Mouse (Mus musculus) MEL (cell line): ENCODE data around the gene Apc2. TPM values are rescaled to one million over a fixed set of nuclear protein-coding genes. Genes with fewer than 3 reads are reported as not detected.
A peak's percentile ranks its signal among the peaks of the same experiment; 100 is the strongest.

Source experiments
- DNase-seq: peaks from one replicate; pipeline ENCODE4 v3.0.0; 2011; ENCODE audit warnings: low read depth, low spot score
- H3K27ac ChIP-seq: 2 replicates; pipeline ENCODE4 v1.5.1; 2012; ENCODE audit warnings: low read depth, mild to moderate bottlenecking, control low read depth, low read length, moderate library complexity; ENCODE audit not compliant: control insufficient read depth
- H3K27me3 ChIP-seq, 2 experiments: fragments of 150-350 bp in 1 of 2; sonication (generic) in 1 of 2; 2 replicates each; pipeline ENCODE4 v1.6.1; 2012; ENCODE audit warnings: low read length in 2 of 2, mild to moderate bottlenecking in 2 of 2, improper control_type of control experiment in 1 of 2, moderate library complexity in 1 of 2; ENCODE audit not compliant: insufficient read depth in 2 of 2, control insufficient read depth in 1 of 2
- H3K36me3 ChIP-seq, 2 experiments: 2 replicates each; pipeline ENCODE4 v1.6.1; 2012 to 2014; ENCODE audit warnings: low read length in 2 of 2, improper control_type of control experiment in 1 of 2, inconsistent platforms in 1 of 2, mild to moderate bottlenecking in 1 of 2; ENCODE audit not compliant: insufficient read depth in 2 of 2, control insufficient read depth in 1 of 2
- H3K4me1 ChIP-seq, 2 experiments: fragments of 150-350 bp in 1 of 2; sonication (generic) in 1 of 2; 2 replicates each; pipeline ENCODE4 v1.6.1; 2012; ENCODE audit warnings: low read length in 2 of 2, improper control_type of control experiment in 1 of 2, mild to moderate bottlenecking in 1 of 2; ENCODE audit not compliant: insufficient read depth in 2 of 2, control insufficient read depth in 1 of 2
- H3K4me3 ChIP-seq, 2 experiments: fragments of 150-350 bp in 1 of 2; sonication (generic) in 1 of 2; 2 replicates each; pipeline ENCODE4 v1.5.1; 2012; ENCODE audit warnings: low read depth in 2 of 2, low read length in 2 of 2, mild to moderate bottlenecking in 2 of 2, moderate library complexity in 2 of 2, control low read depth in 1 of 2, improper control_type of control experiment in 1 of 2; ENCODE audit not compliant: control insufficient read depth in 1 of 2, insufficient read depth in 1 of 2
- H3K79me2 ChIP-seq: 2 replicates; pipeline ENCODE4 v1.6.1; 2012; ENCODE audit warnings: mild to moderate bottlenecking, low read length, moderate library complexity; ENCODE audit not compliant: control insufficient read depth, poor library complexity, insufficient read depth
- H3K9ac ChIP-seq: 2 replicates; pipeline ENCODE4 v1.6.1; 2012; ENCODE audit warnings: low read depth, mild to moderate bottlenecking, control low read depth, low read length, moderate library complexity; ENCODE audit not compliant: control insufficient read depth, poor library complexity, severe bottlenecking
- H3K9me3 ChIP-seq: fragments of 150-350 bp; sonication (generic); replicated peaks from 2 replicates; pipeline ENCODE4 v1.6.1; 2012; ENCODE audit warnings: mild to moderate bottlenecking, low read length, improper control_type of control experiment, moderate library complexity; ENCODE audit not compliant: insufficient read depth
- CHD1 ChIP-seq: IDR thresholded peaks from 2 replicates; pipeline ENCODE4 v1.6.1; 2012; ENCODE audit warnings: low read depth, mild to moderate bottlenecking, inconsistent platforms, low read length, improper control_type of control experiment
- CTCF ChIP-seq, 3 experiments: IDR thresholded peaks in 2 of 3; conservative IDR thresholded peaks in 1 of 3; 2 replicates each; pipeline ENCODE4 v1.5.1; 2011 to 2012; ENCODE audit warnings: low read length in 3 of 3, low read depth in 2 of 3, mild to moderate bottlenecking in 2 of 3, improper control_type of control experiment in 1 of 3, inconsistent platforms in 1 of 3, mixed read lengths in 1 of 3, moderate library complexity in 1 of 3; ENCODE audit not compliant: control insufficient read depth in 1 of 3, insufficient read depth in 1 of 3, poor library complexity in 1 of 3, severe bottlenecking in 1 of 3
- E2F4 ChIP-seq: IDR thresholded peaks from 2 replicates; pipeline ENCODE4 v1.6.1; 2011; ENCODE audit warnings: low read depth, low read length, improper control_type of control experiment, borderline replicate concordance
- ELF1 ChIP-seq: IDR thresholded peaks from 2 replicates; pipeline ENCODE4 v1.6.1; 2014; ENCODE audit warnings: low read depth, mild to moderate bottlenecking, inconsistent platforms, low read length, improper control_type of control experiment, moderate library complexity
- EP300 ChIP-seq, 2 experiments: IDR thresholded peaks; 2 replicates each; pipeline ENCODE4 v1.6.1; 2011; ENCODE audit warnings: improper control_type of control experiment in 2 of 2, low read length in 2 of 2, low read depth in 1 of 2, mild to moderate bottlenecking in 1 of 2
- GABPA ChIP-seq: IDR thresholded peaks from 2 replicates; pipeline ENCODE4 v1.6.1; 2012; ENCODE audit warnings: low read depth, mild to moderate bottlenecking, inconsistent platforms, low read length, improper control_type of control experiment, moderate library complexity
- GATA1 ChIP-seq: IDR thresholded peaks from 2 replicates; pipeline ENCODE4 v1.6.1; 2011; ENCODE audit warnings: low read depth, low read length, improper control_type of control experiment
- JUND ChIP-seq: IDR thresholded peaks from 2 replicates; pipeline ENCODE4 v1.6.1; 2011; ENCODE audit warnings: low read depth, mild to moderate bottlenecking, improper control_type of control experiment, low read length
- MAFK ChIP-seq: IDR thresholded peaks from 2 replicates; pipeline ENCODE4 v1.6.1; 2011; ENCODE audit warnings: low read depth, mild to moderate bottlenecking, low read length, improper control_type of control experiment, borderline replicate concordance
- MAZ ChIP-seq: IDR thresholded peaks from 2 replicates; pipeline ENCODE4 v1.6.1; 2012; ENCODE audit warnings: low read depth, mild to moderate bottlenecking, inconsistent platforms, low read length, improper control_type of control experiment
- MEF2A ChIP-seq: IDR thresholded peaks from 2 replicates; pipeline ENCODE4 v1.6.1; 2014; ENCODE audit warnings: low read depth, mild to moderate bottlenecking, inconsistent platforms, low read length, improper control_type of control experiment; ENCODE audit not compliant: poor library complexity, insufficient replicate concordance, severe bottlenecking; ENCODE audit errors: extremely low read depth
- MXI1 ChIP-seq: IDR thresholded peaks from 2 replicates; pipeline ENCODE4 v1.6.1; 2011; ENCODE audit warnings: mild to moderate bottlenecking, low read depth, low read length, improper control_type of control experiment
- NELFE ChIP-seq: IDR thresholded peaks from 2 replicates; pipeline ENCODE4 v1.6.1; 2011; ENCODE audit warnings: low read depth, low read length, improper control_type of control experiment
- NRF1 ChIP-seq: IDR thresholded peaks from 2 replicates; pipeline ENCODE4 v1.6.1; 2014; ENCODE audit warnings: low read depth, mild to moderate bottlenecking, inconsistent platforms, low read length, improper control_type of control experiment, moderate library complexity; ENCODE audit not compliant: poor library complexity, insufficient read depth, severe bottlenecking
- POLR2AphosphoS2 ChIP-seq: IDR thresholded peaks from 2 replicates; pipeline ENCODE4 v1.6.1; 2011; ENCODE audit warnings: low read length, improper control_type of control experiment
- POLR2AphosphoS5 ChIP-seq: IDR thresholded peaks from 2 replicates; pipeline ENCODE4 v1.6.1; 2012; ENCODE audit warnings: low read depth, borderline replicate concordance, mild to moderate bottlenecking, inconsistent platforms, low read length, moderate library complexity, mixed read lengths
- RAD21 ChIP-seq: IDR thresholded peaks from 2 replicates; pipeline ENCODE4 v1.6.1; 2011; ENCODE audit warnings: mild to moderate bottlenecking, low read depth, low read length, improper control_type of control experiment
- RCOR1 ChIP-seq: IDR thresholded peaks from 2 replicates; pipeline ENCODE4 v1.6.1; 2012; ENCODE audit warnings: low read depth, mild to moderate bottlenecking, inconsistent platforms, low read length, improper control_type of control experiment
- SIN3A ChIP-seq: IDR thresholded peaks from 2 replicates; pipeline ENCODE4 v1.6.1; 2012; ENCODE audit warnings: low read length, improper control_type of control experiment, inconsistent platforms
- TBP ChIP-seq: IDR thresholded peaks from 2 replicates; pipeline ENCODE4 v1.8.0; 2011; ENCODE audit warnings: low read depth, low read length, improper control_type of control experiment
- TCF12 ChIP-seq: IDR thresholded peaks from 2 replicates; pipeline ENCODE4 v1.6.1; 2014; ENCODE audit warnings: low read depth, mild to moderate bottlenecking, inconsistent platforms, low read length, improper control_type of control experiment, moderate library complexity
- UBTF ChIP-seq: IDR thresholded peaks from 2 replicates; pipeline ENCODE4 v1.6.1; 2012; ENCODE audit warnings: low read depth, mild to moderate bottlenecking, inconsistent platforms, low read length, improper control_type of control experiment, moderate library complexity, borderline replicate concordance; ENCODE audit not compliant: insufficient read depth
- USF1 ChIP-seq: IDR thresholded peaks from 2 replicates; pipeline ENCODE4 v1.6.1; 2014; ENCODE audit warnings: low read depth, mild to moderate bottlenecking, inconsistent platforms, low read length, improper control_type of control experiment, moderate library complexity
- USF2 ChIP-seq, 2 experiments: IDR thresholded peaks; 2 replicates each; pipeline ENCODE4 v1.6.1; 2011 to 2012; ENCODE audit warnings: improper control_type of control experiment in 2 of 2, low read length in 2 of 2, borderline replicate concordance in 1 of 2, inconsistent platforms in 1 of 2, low read depth in 1 of 2, mild to moderate bottlenecking in 1 of 2; ENCODE audit not compliant: insufficient read depth in 1 of 2
- ZMIZ1 ChIP-seq: IDR thresholded peaks from 2 replicates; pipeline ENCODE4 v1.6.1; 2012; ENCODE audit warnings: low read depth, mild to moderate bottlenecking, inconsistent platforms, low read length, improper control_type of control experiment, moderate library complexity
- ZNF384 ChIP-seq: IDR thresholded peaks from 2 replicates; pipeline ENCODE4 v1.6.1; 2012; ENCODE audit warnings: low read depth, mild to moderate bottlenecking, inconsistent platforms, low read length, improper control_type of control experiment
- polyA plus RNA-seq, 2 experiments: library from polyadenylated mRNA; stranded (reverse) in 1 of 2; unstranded in 1 of 2; fragments of >175 nt in 1 of 2; fragments of >200 nt in 1 of 2; gene quantifications; 2 replicates each; pipeline versions ENCODE4 v1.2.1 to v1.2.4; 2012; ENCODE audit warnings: low replicate concordance in 2 of 2, low read depth in 1 of 2; ENCODE audit not compliant: insufficient read length in 2 of 2, insufficient read depth in 1 of 2, missing spikeins in 1 of 2
- total RNA-seq: library from RNA; depleted of rRNA; stranded (reverse); fragments of 300-350 nt; gene quantifications from 2 replicates; pipeline ENCODE4 v1.2.3, GENCODE M21; 2012

The Apc2 gene
- total and polyA plus RNA-seq, 3 experiments, result 0.58 to 1.2 TPM; not detected in 1

DNA sequence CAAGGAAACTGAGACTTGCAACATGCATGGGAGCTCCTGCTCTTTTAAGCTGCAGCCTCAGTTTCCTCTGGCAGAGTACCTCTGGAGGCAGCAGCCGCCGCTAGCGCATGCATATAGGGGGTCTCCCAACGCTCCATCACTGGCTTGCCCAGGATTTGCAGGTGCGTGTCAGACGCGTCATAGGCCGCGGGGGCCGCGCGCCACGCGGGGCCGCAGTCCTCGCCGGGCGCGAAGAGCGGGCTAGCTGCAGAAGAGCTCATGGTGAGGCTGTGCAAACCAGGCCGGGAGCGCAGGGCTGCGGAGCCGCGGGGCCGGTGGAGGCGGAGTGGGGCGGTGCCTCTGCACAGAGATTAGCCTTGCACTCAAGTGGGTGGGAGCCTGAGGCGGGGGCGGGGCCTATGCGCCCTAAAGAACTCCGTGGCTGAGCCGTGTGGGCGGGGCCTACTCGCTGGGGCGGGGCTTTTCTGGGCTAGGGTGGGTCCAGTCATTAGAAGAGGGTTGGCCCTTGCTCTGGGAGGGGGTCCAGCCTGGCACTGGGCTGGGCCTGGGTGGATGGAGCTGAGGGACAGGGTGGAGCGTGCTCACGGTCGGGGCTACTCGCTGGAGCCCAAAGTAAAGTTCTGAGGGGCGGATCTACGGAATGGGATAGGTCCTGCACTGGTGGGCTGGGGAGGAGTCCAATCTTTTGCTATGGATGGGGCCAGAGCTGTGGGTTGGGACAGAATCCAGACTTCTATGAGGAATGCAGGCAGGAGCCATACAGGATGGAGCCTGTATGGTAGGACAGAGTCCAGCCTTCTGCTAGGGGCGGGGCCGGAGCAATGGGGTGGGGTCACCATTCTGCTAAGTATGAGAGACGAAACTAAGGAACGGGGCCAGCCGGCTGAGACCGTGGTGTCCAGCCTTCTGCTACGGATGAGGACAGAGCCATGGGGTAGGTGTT, 34.9 kb upstream of the Apc2 start, which contains the start of the genes Gamt and Dazap1:
Gene Gamt (minus strand): TSS at position 371 of the 943 bp plus-strand sequence.
Gene Dazap1 (plus strand): TSS at position 845 of the 943 bp plus-strand sequence.
- H3K27ac ChIP-seq, result peak within 1 kb of the TSS; percentile 90
- H3K4me1 ChIP-seq, result peaks cover 3 to 17% of the 10 kb centered on the region in 2 experiments; a peak in 3 of 4 replicates
- peaks cover 11% of the 10 kb centered on the region for H3K79me2 ChIP-seq
- H3K9ac ChIP-seq, result peak within 1 kb of the TSS; percentile 87
- no peaks in the 10 kb centered on the region for H3K27me3 ChIP-seq
- H3K9me3 ChIP-seq, result no peaks in the 10 kb centered on the region
- peak within 1 kb of the TSS; percentile 77 to 79 for H3K4me3 ChIP-seq
- TF ChIP-seq MAZ (peak; percentile 60; the same call in 1 of the 2 replicates), SIN3A (peak; percentile 70; the same call in 1 of the 2 replicates), ZMIZ1 (peak; percentile 43; the same call in 1 of the 2 replicates), NRF1 (peak; percentile 39; the same call in 1 of the 2 replicates), MXI1 (peak; percentile 68; the same call in 1 of the 2 replicates), GATA1 (no peak), E2F4 (no peak)
- DNase-seq, result peak; percentile 97
- H3K36me3 ChIP-seq, result peaks cover 0 to 6% of the 10 kb centered on the region in 2 experiments; a peak in 2 of 4 replicates

DNA sequence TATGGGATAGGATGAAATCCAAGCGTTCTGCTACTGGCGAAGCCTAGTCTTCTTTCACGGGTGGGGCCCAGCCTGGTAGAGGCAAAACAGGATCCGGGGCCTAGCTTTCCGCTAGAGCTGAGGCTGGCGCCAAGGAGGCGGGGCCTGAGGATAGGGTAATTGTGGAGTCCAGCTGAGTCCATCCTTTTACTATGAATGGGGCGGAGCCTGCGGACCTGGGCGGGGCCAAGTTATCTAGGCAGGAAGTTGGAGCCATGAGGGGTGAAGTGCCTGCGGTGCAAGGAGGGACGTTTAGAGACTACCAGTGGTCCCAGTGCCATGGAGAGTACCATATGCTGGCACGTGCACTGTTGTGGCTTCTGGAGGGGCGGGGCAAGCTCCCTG, 34.2 kb upstream of the Apc2 start:
- Histone ChIP-seq H3K36me3 (peaks cover 0 to 11% of the 10 kb centered on the region in 2 experiments; a peak in 2 of 4 replicates), H3K27ac (peak overlapping the region; percentile 90), H3K9ac (peak overlapping the region; percentile 87), H3K4me1 (peaks cover 3 to 22% of the 10 kb centered on the region in 2 experiments; a peak in 3 of 4 replicates), H3K4me3 (peak overlapping the region; percentile 77 to 79), H3K79me2 (peaks cover 17% of the 10 kb centered on the region), H3K27me3 (no peaks in the 10 kb centered on the region), H3K9me3 (no peaks in the 10 kb centered on the region)
- peak; percentile 99 for DNase-seq
- TF ChIP-seq EP300 (IDR thresholded peaks at IDR 0.05; ENCODE audit: low read depth in 1 of 2, low read length in 2 of 2) (no peak), TBP (peak; percentile 78), USF1 (peak; percentile 28; the same call in 1 of the 2 replicates), MXI1 (peak; percentile 96), NRF1 (peak; percentile 20; the same call in 1 of the 2 replicates), GATA1 (peak; percentile 71), MEF2A (no peak), CTCF (IDR thresholded peaks at IDR 0.05 in 2 of 3, conservative IDR thresholded peaks at IDR 0.05 in 1 of 3; ENCODE audit: control insufficient read depth in 1 of 3, insufficient read depth in 1 of 3, low read depth in 2 of 3, low read length in 3 of 3, poor library complexity in 1 of 3, severe bottlenecking in 1 of 3) (no peak), JUND (no peak), POLR2AphosphoS5 (no peak), CHD1 (no peak), GABPA (no peak), MAFK (no peak), UBTF (no peak), RCOR1 (no peak), SIN3A (peak; percentile 87), USF2 (IDR thresholded peaks at IDR 0.05; ENCODE audit: borderline replicate concordance in 1 of 2, insufficient read depth in 1 of 2, low read depth in 1 of 2, low read length in 2 of 2) (no peak), MAZ (no peak), NELFE (peak; percentile 87), ZNF384 (no peak), RAD21 (no peak), ZMIZ1 (no peak), TCF12 (peak; percentile 30; the same call in 1 of the 2 replicates), ELF1 (peak; percentile 89), POLR2AphosphoS2 (peak; percentile 87)
